Mouse (Mus musculus) erythroblast, embryonic 14.5 days (primary cell): ENCODE measurements around the gene P4ha3.

Experiments used
- GATA1 ChIP-seq: IDR thresholded peaks from 2 replicates; pipeline ENCODE4 v1.6.1; 2012; ENCODE audit warnings: low read length, inconsistent platforms, mixed read lengths
- TAL1 ChIP-seq: IDR thresholded peaks from 3 replicates; pipeline ENCODE4 v1.6.1; 2012; ENCODE audit warnings: low read length, inconsistent platforms, mixed read lengths

DNA sequence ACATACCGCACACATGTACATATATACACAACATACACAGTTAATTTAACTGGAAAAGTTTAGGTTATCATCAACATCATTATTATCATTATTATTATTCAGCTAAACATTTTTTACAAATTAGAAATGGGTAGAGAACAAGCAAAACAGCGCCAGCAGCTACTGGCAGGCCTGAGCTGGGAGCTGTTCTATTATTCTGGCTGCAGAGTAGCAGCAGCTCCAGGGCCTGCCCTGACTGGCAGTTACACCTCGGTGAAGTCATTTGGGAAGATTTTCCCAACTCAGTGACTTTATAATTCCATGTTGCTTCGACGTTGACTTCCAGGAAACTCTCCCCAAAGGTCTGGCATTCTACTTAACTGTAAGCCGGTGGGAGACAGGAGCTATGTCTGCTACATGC, 11.4 kb downstream of the P4ha3 start:
- TF ChIP-seq GATA1, result no peak
- no peak for TF ChIP-seq TAL1
